Mouse (Mus musculus) cerebellum, adult 2 months (tissue): ENCODE data around the gene Mdm2. TPM values are rescaled to one million over a fixed set of nuclear protein-coding genes. Genes with fewer than 3 reads are reported as not detected.

Experiments used
- DNase-seq, 2 experiments: peaks; one replicate each; pipeline ENCODE4 v3.0.0; 2021
- H3K27ac ChIP-seq: fragments of 200-500 bp; 2 replicates; pipeline ENCODE4 v1.5.1; 2012; ENCODE audit warnings: low read length, control low read depth, inconsistent platforms; ENCODE audit not compliant: insufficient read depth
- H3K27me3 ChIP-seq: fragments of 200-500 bp; 2 replicates; pipeline ENCODE4 v1.6.1; 2012; ENCODE audit warnings: inconsistent platforms, mild to moderate bottlenecking, low read length, moderate library complexity; ENCODE audit not compliant: control insufficient read depth, insufficient read depth
- H3K4me1 ChIP-seq: fragments of 200-500 bp; 2 replicates; pipeline ENCODE4 v1.6.1; 2011; ENCODE audit warnings: low read length; ENCODE audit not compliant: control insufficient read depth, insufficient read depth
- H3K4me3 ChIP-seq: fragments of 200-500 bp; replicated peaks from 2 replicates; pipeline ENCODE3; 2011; ENCODE audit warnings: mild to moderate bottlenecking, low read depth, low read length, control low read depth; ENCODE audit not compliant: insufficient read depth
- CTCF ChIP-seq: fragments of 200-500 bp; IDR thresholded peaks from 2 replicates; pipeline ENCODE4 v1.5.1; 2011; ENCODE audit warnings: low read depth, mild to moderate bottlenecking, control low read depth, low read length, moderate library complexity, borderline replicate concordance; ENCODE audit not compliant: insufficient read depth
- POLR2A ChIP-seq: fragments of 200-500 bp; IDR thresholded peaks from 2 replicates; pipeline ENCODE4 v1.6.1; 2011; ENCODE audit warnings: low read length, control low read depth, borderline replicate concordance; ENCODE audit not compliant: insufficient read depth
- WGBS: fragments of 180-500 bp; shearing (Covaris S2); methylation state at CpG from one replicate; pipeline ENCODE4 v1.1.7; 2018; 5-methylcytosine and 5-hydroxymethylcytosine counted together
- polyA plus RNA-seq: library from polyadenylated mRNA; depleted of rRNA; stranded (reverse); fragments of >200 nt; gene quantifications from 2 replicates; pipeline ENCODE4 v1.2.3, GENCODE M21; 2012

Mdm2 gene
- polyA plus RNA-seq, 1 experiment = 67.6 TPM

DNA sequence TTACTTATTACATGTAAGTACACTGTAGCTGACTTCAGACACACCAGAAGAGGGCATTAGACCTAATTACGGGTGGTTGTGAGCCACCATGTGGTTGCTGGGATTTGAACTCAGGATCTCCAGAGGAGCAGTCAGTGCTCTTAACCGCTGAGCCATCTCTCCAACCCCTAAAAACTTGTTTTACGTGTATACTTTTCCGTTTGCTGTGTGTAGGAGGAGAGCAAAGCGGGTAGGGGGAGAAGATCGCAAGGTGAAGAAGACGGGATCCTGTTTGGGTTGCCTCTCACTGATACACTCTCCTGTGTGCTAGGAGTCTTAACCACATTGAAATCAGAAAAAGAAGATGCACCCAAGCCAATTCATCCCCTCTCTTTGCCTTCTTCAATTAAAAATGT lies 56.8 kb downstream of the Mdm2 start:
- no peak overlapping the region for H3K27ac ChIP-seq
- no peaks in the 10 kb centered on the region for H3K27me3 ChIP-seq
- no peak overlapping the region for H3K4me3 ChIP-seq
- 94% methylated on average over 7 of the region's 7 CpGs for WGBS
- no peak for DNase-seq
- H3K4me1 ChIP-seq = no peaks in the 10 kb centered on the region; the same call in 1 of the 2 replicates
- no peak for TF ChIP-seq POLR2A
- no peak for TF ChIP-seq CTCF

DNA sequence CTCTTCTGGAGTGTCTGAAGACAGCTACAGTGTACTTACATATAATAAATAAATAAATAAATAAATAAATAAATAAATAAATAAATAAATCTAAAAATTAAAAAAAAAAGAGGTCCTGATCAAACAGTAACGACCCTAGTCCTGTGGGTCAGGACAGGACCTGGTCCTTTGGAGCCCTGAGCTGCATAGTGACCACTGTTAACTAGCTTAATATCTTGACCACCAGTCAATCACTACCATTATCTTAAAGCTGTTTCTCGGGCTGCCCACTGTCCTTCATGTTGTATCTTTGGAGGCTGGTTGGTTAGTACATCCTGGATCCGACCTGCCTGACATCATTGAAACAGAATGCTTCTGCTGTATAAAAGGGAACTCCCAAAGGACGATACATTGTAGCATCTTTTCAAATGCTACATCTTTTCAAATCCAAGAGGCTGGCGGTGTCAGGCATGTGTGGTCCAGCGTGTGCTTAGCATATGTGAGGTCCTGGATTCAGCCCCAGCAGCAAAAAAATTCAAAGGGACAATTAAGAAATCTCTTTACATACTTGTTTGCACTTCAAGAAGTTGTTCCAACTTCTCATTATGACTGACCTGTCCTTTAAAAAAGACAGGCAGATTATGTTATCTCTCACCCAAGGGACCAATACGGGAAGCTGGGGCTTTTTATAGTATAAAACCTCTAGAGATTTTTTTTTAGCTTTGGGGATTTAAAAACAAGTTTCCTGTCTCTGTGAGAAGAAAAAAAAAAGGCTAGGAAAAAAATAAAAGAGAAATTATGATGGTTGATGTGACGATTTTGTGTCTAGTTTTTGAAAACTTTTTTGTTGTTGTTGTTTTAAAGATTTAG lies 57.4 kb downstream of the Mdm2 start:
- no peaks in the 10 kb centered on the region; the same call in 1 of the 2 replicates for H3K4me1 ChIP-seq
- TF ChIP-seq POLR2A (no peak), CTCF (no peak)
- DNase-seq = no peak
- no peak overlapping the region for H3K4me3 ChIP-seq
- H3K27me3 ChIP-seq = no peaks in the 10 kb centered on the region
- 81% methylated on average over 8 of the region's 8 CpGs for WGBS
- no peak overlapping the region for H3K27ac ChIP-seq

DNA sequence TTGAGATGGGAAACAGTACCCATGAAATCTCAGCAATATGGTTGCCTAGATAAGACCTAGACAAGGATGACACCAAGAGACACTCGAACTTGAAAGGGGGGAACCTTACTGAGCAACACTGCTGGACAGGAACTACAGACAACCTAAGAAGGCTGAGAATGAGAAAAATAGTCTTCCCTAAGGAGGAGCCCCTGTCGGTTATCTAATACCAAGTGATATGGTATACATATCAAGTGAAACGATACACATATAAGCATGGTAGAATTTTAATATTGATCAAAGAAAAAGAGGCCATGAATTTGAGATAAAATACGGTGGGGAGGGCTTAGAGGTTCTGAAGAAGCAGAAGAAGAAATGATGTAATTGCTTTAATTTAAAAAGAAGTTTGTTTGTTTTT lies 58.2 kb downstream of the Mdm2 start:
- no peak overlapping the region for H3K4me3 ChIP-seq
- H3K4me1 ChIP-seq = no peaks in the 10 kb centered on the region; the same call in 1 of the 2 replicates
- 80% methylated on average over 4 of the region's 4 CpGs for WGBS
- H3K27ac ChIP-seq = no peak overlapping the region
- no peak for DNase-seq
- TF ChIP-seq CTCF = no peak
- TF ChIP-seq POLR2A = no peak
- H3K27me3 ChIP-seq = no peaks in the 10 kb centered on the region

DNA sequence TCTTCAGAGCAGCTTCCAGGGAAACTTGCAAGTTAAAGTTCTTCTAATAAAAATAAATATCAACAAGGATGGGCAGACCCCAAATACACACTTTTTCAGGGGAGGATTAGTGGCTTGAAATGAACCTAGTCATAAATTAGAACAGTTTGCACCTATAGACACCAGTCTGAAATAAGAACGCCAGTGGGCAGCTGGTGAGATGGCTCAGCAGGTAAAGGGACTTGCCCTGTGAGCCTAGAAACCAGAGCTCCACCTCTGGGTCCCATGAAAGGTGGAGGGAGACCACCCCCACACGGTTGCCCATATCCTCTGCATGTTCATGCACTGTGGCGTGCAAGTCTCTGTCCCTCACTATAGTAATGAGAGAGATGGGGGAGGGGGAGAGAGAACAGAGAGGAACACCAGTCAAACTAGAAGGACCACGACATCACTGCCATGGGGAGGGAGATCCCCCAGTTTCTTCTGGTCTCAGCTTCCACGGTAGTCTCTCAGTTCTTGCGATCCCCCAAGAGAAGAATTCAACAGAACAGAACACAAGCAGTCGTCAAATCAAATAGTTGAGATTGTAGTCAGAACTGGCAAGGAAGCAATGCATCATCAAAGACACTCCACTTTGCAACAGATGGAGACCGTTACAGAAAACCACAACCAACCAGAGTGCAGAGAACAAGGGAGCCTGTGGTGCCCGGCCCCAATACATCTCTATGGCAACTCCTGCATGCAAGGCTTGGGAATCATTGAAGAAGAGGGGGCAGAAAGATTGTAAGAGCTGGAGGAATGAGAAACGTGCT lies 58.8 kb downstream of the Mdm2 start:
- H3K27ac ChIP-seq = no peak overlapping the region
- no peak for DNase-seq
- WGBS = 31% methylated on average over 10 of the region's 10 CpGs

DNA sequence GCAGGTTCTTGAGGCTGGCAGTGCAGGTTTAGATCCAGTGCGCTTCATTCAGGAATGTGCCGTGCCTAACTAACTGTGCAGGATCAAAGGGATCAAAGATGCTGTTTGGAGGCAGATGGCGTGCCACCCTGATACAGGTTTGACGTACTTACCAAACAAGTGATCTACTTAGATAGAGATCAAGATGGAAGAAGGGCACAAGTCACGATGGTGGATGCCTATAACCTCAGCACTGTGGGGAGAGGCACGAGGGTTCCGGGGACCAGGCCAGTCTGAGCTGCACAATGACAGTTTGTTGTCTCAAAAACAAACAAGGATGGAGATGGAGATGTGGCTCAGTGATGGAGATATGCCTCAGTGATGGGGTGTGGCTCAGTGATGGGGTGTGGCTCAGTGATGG lies 59.8 kb downstream of the Mdm2 start:
- no peak overlapping the region for H3K4me3 ChIP-seq
- H3K27me3 ChIP-seq = no peaks in the 10 kb centered on the region
- no peak overlapping the region for H3K27ac ChIP-seq
- no peak for TF ChIP-seq CTCF
- no peak for TF ChIP-seq POLR2A
- no peak for DNase-seq
- whole genome bisulfite sequencing = 86% methylated on average over 7 of the region's 7 CpGs
- no peaks in the 10 kb centered on the region; the same call in 1 of the 2 replicates for H3K4me1 ChIP-seq

More for the DNA sequence above, 58.8 kb downstream of the Mdm2 start:
- TF ChIP-seq POLR2A (no peak), CTCF (no peak)
- no peaks in the 10 kb centered on the region for H3K27me3 ChIP-seq
- no peak overlapping the region for H3K4me3 ChIP-seq
- H3K4me1 ChIP-seq = no peaks in the 10 kb centered on the region; the same call in 1 of the 2 replicates

DNA sequence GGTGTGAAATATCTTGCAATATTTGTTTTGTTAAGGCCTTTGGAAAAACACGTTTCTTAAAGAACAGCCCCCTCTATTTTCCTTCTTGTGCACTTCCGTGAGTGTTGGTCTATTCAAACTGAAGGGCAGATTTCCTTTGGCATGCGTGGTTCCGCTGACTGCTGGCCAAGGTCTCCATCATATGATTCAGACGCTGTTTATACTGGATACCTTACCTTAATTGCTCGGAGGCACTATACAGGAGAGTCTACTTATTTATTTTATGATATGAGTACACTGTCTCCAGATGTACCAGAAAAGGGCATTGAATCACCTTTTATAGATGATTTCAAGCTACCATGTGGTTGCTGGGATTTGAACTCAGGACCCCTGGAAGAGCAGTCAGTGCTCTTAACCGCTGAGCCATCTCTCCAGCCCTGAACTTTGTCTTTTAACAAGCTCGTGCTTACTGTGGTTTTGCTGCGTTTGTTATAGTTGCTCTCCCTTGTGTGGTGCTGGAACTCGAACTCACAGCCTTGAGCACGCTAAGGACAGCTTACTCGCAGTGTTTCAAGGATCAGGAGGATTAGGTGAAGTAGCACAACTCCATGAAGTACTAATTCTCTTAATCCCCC lies 60.4 kb downstream of the Mdm2 start:
- 92% methylated on average over 12 of the region's 12 CpGs for WGBS
- TF ChIP-seq POLR2A (no peak), CTCF (no peak)
- Histone ChIP-seq H3K27ac (no peak overlapping the region), H3K27me3 (no peaks in the 10 kb centered on the region), H3K4me1 (no peaks in the 10 kb centered on the region), H3K4me3 (no peak overlapping the region)
- no peak for DNase-seq

DNA sequence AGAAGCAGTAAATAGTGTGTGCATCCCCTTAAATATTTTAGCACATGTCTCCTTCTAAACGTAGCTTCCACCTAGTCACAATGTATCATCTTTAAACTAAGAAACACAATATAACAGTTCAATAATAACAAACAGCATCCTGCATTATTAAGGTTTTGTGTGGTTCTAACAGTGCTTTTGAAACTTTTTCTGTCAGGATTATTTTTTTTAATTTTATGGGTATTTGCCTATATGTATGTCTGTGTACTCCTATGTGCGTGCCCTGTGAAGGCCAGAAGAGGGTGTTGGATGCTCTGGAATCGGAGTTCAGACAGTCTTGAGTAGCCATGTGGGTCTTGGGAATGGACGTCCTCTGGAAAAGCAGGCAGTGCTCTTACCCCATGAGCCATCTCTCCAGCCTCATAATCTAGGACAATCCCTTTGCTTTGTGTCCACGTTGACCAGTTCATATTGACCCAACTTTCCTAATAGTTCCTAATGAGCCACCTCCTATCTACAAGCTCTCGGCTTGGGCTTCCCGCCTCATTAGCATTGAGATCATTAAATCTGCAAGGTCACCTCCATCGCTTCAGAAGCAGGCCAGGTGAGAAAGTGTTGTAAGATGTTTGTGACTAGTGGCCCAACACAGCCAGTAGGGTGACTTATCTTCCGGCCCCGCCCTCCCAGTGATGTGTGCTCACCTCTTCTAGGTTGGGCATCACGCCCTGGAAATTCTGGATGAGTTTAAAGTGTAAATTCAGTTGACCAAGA lies 61.1 kb downstream of the Mdm2 start:
- H3K4me3 ChIP-seq = no peak overlapping the region
- no peak for DNase-seq
- TF ChIP-seq POLR2A (no peak), CTCF (no peak)
- H3K27me3 ChIP-seq = no peaks in the 10 kb centered on the region
- 96% methylated on average over 11 of the region's 11 CpGs for WGBS
- H3K27ac ChIP-seq = no peak overlapping the region
- no peaks in the 10 kb centered on the region for H3K4me1 ChIP-seq
